Mouse (Mus musculus): ENCODE measurements around the gene Mllt6. TPM values are rescaled to one million over a fixed set of nuclear protein-coding genes. Genes with fewer than 3 reads are reported as not detected.

The Mllt6 gene
- total and polyA plus RNA-seq, 3 experiments, result 24.3 to 55.6 (median 43.0) TPM

DNA sequence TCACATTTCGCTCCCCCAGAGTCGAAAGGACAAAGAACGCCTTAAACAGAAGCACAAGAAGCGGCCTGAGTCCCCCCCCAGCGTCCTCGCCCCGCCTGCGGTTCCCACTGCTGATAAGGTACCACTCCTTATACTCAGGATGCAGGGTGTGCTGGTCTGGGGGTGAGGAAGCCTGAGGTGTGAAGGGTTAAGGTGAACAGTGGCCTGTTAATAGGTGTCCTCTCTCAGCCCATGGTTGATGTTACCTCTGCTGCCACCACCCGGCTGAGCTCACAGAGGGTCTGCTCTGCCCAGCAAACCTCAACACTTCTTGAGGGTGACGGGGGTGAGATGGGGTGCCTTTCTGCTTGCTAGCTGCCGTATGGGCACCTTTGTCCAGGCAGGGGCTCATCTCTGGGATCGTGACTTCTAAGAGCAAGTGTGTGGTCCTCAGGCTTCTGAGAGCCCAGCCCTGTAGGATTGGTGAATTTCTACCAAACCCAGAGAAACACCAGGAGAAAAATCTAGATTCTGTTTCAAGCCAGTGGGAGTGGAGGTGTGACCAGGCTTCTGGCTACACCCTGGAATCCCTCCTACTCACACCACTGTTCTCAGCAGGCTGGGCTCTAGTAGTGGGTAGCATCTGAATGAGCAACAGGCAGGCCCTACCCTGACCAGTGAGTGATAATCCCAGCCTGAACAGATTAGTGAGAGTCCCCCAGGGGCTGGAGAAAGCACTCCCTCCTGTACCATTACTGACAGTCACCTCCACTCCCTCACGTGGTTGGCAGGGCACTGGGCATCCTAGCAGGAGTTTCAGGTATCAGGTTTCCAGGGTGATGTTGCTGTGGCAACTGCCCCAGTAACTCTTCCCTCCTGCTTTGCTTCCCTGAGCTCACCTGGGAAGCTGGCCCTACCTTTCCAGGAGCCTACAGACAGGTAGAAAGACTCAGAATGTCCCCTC is 7.3 kb downstream of the Mllt6 start:
- TF ChIP-seq MXI1 (IDR thresholded peaks at IDR 0.05; ENCODE audit: low read depth, low read length) (no peak), IRF4 (IDR thresholded peaks at IDR 0.05; ENCODE audit: low read depth, low read length) (no peak), TCF12 (IDR thresholded peaks at IDR 0.05; ENCODE audit: low read depth, low read length) (no peak), RCOR1 (conservative IDR thresholded peaks at IDR 0.05; ENCODE audit: low read depth, low read length) (no peak), MYC (IDR thresholded peaks at IDR 0.05; ENCODE audit: low read depth, low read length) (no peak), ZNF384 (IDR thresholded peaks at IDR 0.05; ENCODE audit: low read depth, low read length) (no peak), JUND (conservative IDR thresholded peaks at IDR 0.05; ENCODE audit: low read depth, low read length) (no peak), CTCF (conservative IDR thresholded peaks at IDR 0.05 in 1 of 2, IDR thresholded peaks at IDR 0.05 in 1 of 2; ENCODE audit: low read depth in 2 of 2, low read length in 2 of 2) (no peak), MAZ (IDR thresholded peaks at IDR 0.05; ENCODE audit: low read depth, low read length) (no peak), KAT2A (IDR thresholded peaks at IDR 0.05; ENCODE audit: insufficient replicate concordance, low read length) (no peak), ETS1 (conservative IDR thresholded peaks at IDR 0.05; ENCODE audit: low read depth, low read length) (no peak), BHLHE40 (IDR thresholded peaks at IDR 0.05; ENCODE audit: low read depth, low read length) (no peak)
- Histone ChIP-seq H3K79me2 (replicated peaks; ENCODE audit: control insufficient read depth, extremely low read depth, insufficient read depth, poor library complexity, severe bottlenecking) (peaks cover 14% of the 10 kb centered on the region), H3K27me3 (replicated peaks) (no peaks in the 10 kb centered on the region), H3K9me3 (replicated peaks; ENCODE audit: low read length) (peaks cover 2% of the 10 kb centered on the region), H3K4me1 (ENCODE audit: control insufficient read depth in 1 of 2, insufficient read depth in 2 of 2) (peaks cover 5 to 28% of the 10 kb centered on the region in 2 experiments; a peak in 3 of 4 replicates), H3K4me2 (ENCODE audit: insufficient read depth, low read depth, poor library complexity, severe bottlenecking) (no peak overlapping the region), H3K36me3 (replicated peaks in 1 of 2; ENCODE audit: control insufficient read depth in 1 of 2, insufficient read depth in 1 of 2, low read length in 1 of 2) (peaks cover 97 to 99% of the 10 kb centered on the region in 2 experiments), H3K27ac (ENCODE audit: insufficient read depth, low read depth) (no peak overlapping the region), H3K4me3 (replicated peaks in 1 of 3; ENCODE audit: low read depth in 2 of 3, low read length in 2 of 3, poor library complexity in 1 of 3) (no peak overlapping the region), H3K9ac (ENCODE audit: insufficient read depth, low read depth) (no peak overlapping the region)
- in situ Hi-C loops (cut with MboI; ENCODE audit: low pct_ligation_motif_present, low pct_unique_long_range_greater_than_20kb, low sequenced_read_pairs), result no loop called here
- DNase-seq (ENCODE audit: extremely low read depth), result no peak
- dilution Hi-C loops (cut with MboI; ENCODE audit: extremely low pct_ligation_motif_present, extremely low pct_unique_long_range_greater_than_20kb, low sequenced_read_pairs), result no loop called here

- dilution Hi-C loops (cut with MboI; ENCODE audit: extremely low pct_ligation_motif_present, extremely low pct_unique_long_range_greater_than_20kb, low sequenced_read_pairs) (no loop called here), in situ Hi-C loops (cut with MboI; ENCODE audit: low pct_ligation_motif_present, low pct_unique_long_range_greater_than_20kb, low sequenced_read_pairs) (no loop called here)
- Histone ChIP-seq H3K9ac (ENCODE audit: insufficient read depth, low read depth) (no peak overlapping the region), H3K4me2 (ENCODE audit: insufficient read depth, low read depth, poor library complexity, severe bottlenecking) (no peak overlapping the region), H3K27me3 (replicated peaks) (no peaks in the 10 kb centered on the region), H3K4me3 (replicated peaks in 1 of 3; ENCODE audit: low read depth in 2 of 3, low read length in 2 of 3, poor library complexity in 1 of 3) (no peak overlapping the region), H3K79me2 (replicated peaks; ENCODE audit: control insufficient read depth, extremely low read depth, insufficient read depth, poor library complexity, severe bottlenecking) (0 out of 2 replicates have a peak, but pooled peaks cover 7% of the 10 kb centered on the region), H3K9me3 (replicated peaks; ENCODE audit: low read length) (no peaks in the 10 kb centered on the region), H3K4me1 (ENCODE audit: control insufficient read depth in 1 of 2, insufficient read depth in 2 of 2) (peaks cover 3 to 26% of the 10 kb centered on the region in 2 experiments; a peak in 1 of 4 replicates), H3K27ac (ENCODE audit: insufficient read depth, low read depth) (no peak overlapping the region), H3K36me3 (replicated peaks in 1 of 2; ENCODE audit: control insufficient read depth in 1 of 2, insufficient read depth in 1 of 2, low read length in 1 of 2) (peaks cover 97 to 99% of the 10 kb centered on the region in 2 experiments)
- DNase-seq (ENCODE audit: extremely low read depth), result no peak
- TF ChIP-seq ELF1 (IDR thresholded peaks at IDR 0.05; ENCODE audit: low read depth, low read length) (no peak), GABPA (IDR thresholded peaks at IDR 0.05; ENCODE audit: insufficient replicate concordance, low read depth, low read length) (no peak), MAZ (IDR thresholded peaks at IDR 0.05; ENCODE audit: low read depth, low read length) (no peak), ZMIZ1 (IDR thresholded peaks at IDR 0.05; ENCODE audit: low read depth, low read length) (no peak), MYC (IDR thresholded peaks at IDR 0.05; ENCODE audit: low read depth, low read length) (no peak), POLR2A (IDR thresholded peaks at IDR 0.05; ENCODE audit: low read depth, low read length) (no peak), SMC3 (IDR thresholded peaks at IDR 0.05; ENCODE audit: low read depth, low read length) (no peak)
These were observed 7.9 kb downstream of the Mllt6 start for GRCm38 (mm10) chr11:97671177-97671527.
